Comparison of ENCODE assay signal across 10 mouse cellular contexts in genomic region chr7:132372752-132373513, GRCm38 (mm10). TPM values are rescaled to one million over a fixed set of nuclear protein-coding genes. Genes with fewer than 3 reads are reported as not detected.
DNase-seq lines count a peak whose midpoint lies in the region; ATAC-seq and TF ChIP-seq lines count a peak whose summit lies in the region.
"Had no signal": no experiment of that assay in that cellular context is flagged by ENCODE, and none has a peak within 500 bp of the region (broad histone marks: within the 10 kb centered on the region; RNA-seq: fewer than 3 reads in every experiment).

No protein-coding gene starts in this region.

- no peaks in the 10 kb centered on the region for H3K79me2 ChIP-seq in heart, adult 2 months (replicated peaks; ENCODE audit: control insufficient read depth, insufficient read depth, low read length)

- TF ChIP-seq CTCF in layer of hippocampus, adult 2 months (conservative IDR thresholded peaks at IDR 0.05), result no peak
- no peak for TF ChIP-seq CTCF in heart, adult 2 months (IDR thresholded peaks at IDR 0.05)

- whole genome bisulfite sequencing in forebrain, embryonic 16.5 days, result 38% methylated on average over 17 of the region's 17 CpGs
- 25% methylated on average over 17 of the region's 17 CpGs for WGBS in midbrain, embryonic 16.5 days
- WGBS in heart, adult 2 months, result 69% methylated on average over 17 of the region's 17 CpGs

- no peaks in the 10 kb centered on the region for H3K27me3 ChIP-seq in forebrain, embryonic 16.5 days (replicated peaks; ENCODE audit: control insufficient read depth, insufficient read depth, low read length)
- no peaks in the 10 kb centered on the region for H3K27me3 ChIP-seq in midbrain, embryonic 16.5 days (ENCODE audit: control insufficient read depth, insufficient read depth, low read depth, low read length)
- H3K27me3 ChIP-seq in heart, adult 2 months (ENCODE audit: control insufficient read depth, insufficient read depth, low read length), result no peaks in the 10 kb centered on the region

- ATAC-seq in forebrain, embryonic 16.5 days, result peak; percentile 38; the same call in 1 of the 2 replicates
- 0 out of 2 replicates have a peak, but pooled peaks have one; percentile 55 for ATAC-seq in midbrain, embryonic 16.5 days

- no peak for TF ChIP-seq EP300 in heart, adult 2 months (IDR thresholded peaks at IDR 0.05; ENCODE audit: insufficient read depth, low read depth, low read length)

- no peaks in the 10 kb centered on the region for H3K36me3 ChIP-seq in forebrain, embryonic 16.5 days (ENCODE audit: control insufficient read depth, insufficient read depth)
- H3K36me3 ChIP-seq in midbrain, embryonic 16.5 days (ENCODE audit: control insufficient read depth, insufficient read depth, low read length), result no peaks in the 10 kb centered on the region
- no peaks in the 10 kb centered on the region for H3K36me3 ChIP-seq in heart, adult 2 months (ENCODE audit: control insufficient read depth, insufficient read depth, low read length)

- no peak overlapping the region for H3K4me3 ChIP-seq in layer of hippocampus, adult 2 months
- H3K4me3 ChIP-seq in forebrain, embryonic 16.5 days (replicated peaks; ENCODE audit: low read length), result no peak overlapping the region
- H3K4me3 ChIP-seq in midbrain, embryonic 16.5 days (ENCODE audit: low read depth, low read length), result no peak overlapping the region
- no peak overlapping the region for H3K4me3 ChIP-seq in heart, adult 2 months

- H3K9ac ChIP-seq in forebrain, embryonic 16.5 days (replicated peaks; ENCODE audit: low read depth, low read length), result no peak overlapping the region
- no peak overlapping the region for H3K9ac ChIP-seq in midbrain, embryonic 16.5 days (ENCODE audit: low read depth, low read length)
- H3K9ac ChIP-seq in heart, adult 2 months (ENCODE audit: low read depth, low read length), result no peak overlapping the region

- peak in 1 of 2 experiments; percentile 23 for DNase-seq in layer of hippocampus, adult 2 months (ENCODE audit: low spot score in 2 of 2)
- DNase-seq in layer of hippocampus, postnatal 25 days (ENCODE audit: extremely low spot score in 1 of 2, low spot score in 1 of 2), result no peak
- peak; percentile 67 for DNase-seq in cerebellum, adult 8-10 months
- DNase-seq in heart, adult 9 months (ENCODE audit: low spot score in 2 of 2), result no peak
- DNase-seq in kidney, adult 11 months, result no peak
- no peak for DNase-seq in heart, adult 2 months
- DNase-seq: heart, postnatal 10 days; thymus, postnatal 4 days had no signal

- intact Hi-C loops in heart, adult 2 months (cut with DNase I), result no loop called here

- H3K27ac ChIP-seq in layer of hippocampus, adult 2 months, result peak overlapping the region; percentile 70
- H3K27ac ChIP-seq in forebrain, embryonic 16.5 days (ENCODE audit: low read length), result peak overlapping the region; percentile 75
- peak overlapping the region; percentile 61 for H3K27ac ChIP-seq in midbrain, embryonic 16.5 days (ENCODE audit: low read length)
- no peak overlapping the region for H3K27ac ChIP-seq in heart, adult 2 months

- H3K4me1 ChIP-seq in forebrain, embryonic 16.5 days (replicated peaks; ENCODE audit: control insufficient read depth, insufficient read depth, low read length), result peaks cover 15% of the 10 kb centered on the region
- H3K4me1 ChIP-seq in midbrain, embryonic 16.5 days (ENCODE audit: control insufficient read depth, insufficient read depth, low read length), result peaks cover 10% of the 10 kb centered on the region
- H3K4me1 ChIP-seq in heart, adult 2 months (ENCODE audit: control insufficient read depth, insufficient read depth, low read length), result no peaks in the 10 kb centered on the region

- no peaks in the 10 kb centered on the region for H3K9me3 ChIP-seq in forebrain, embryonic 16.5 days (ENCODE audit: control insufficient read depth, low read length)
- no peaks in the 10 kb centered on the region for H3K9me3 ChIP-seq in midbrain, embryonic 16.5 days (replicated peaks; ENCODE audit: control insufficient read depth, low read length, poor library complexity, severe bottlenecking)

- TF ChIP-seq POLR2A in heart, adult 2 months (IDR thresholded peaks at IDR 0.05; ENCODE audit: insufficient read depth, low read depth, low read length), result no peak

- H3K4me2 ChIP-seq in forebrain, embryonic 16.5 days (ENCODE audit: low read length), result no peak overlapping the region
- H3K4me2 ChIP-seq in midbrain, embryonic 16.5 days (ENCODE audit: low read length), result peak overlapping the region; percentile 22

RNA-seq across cellular contexts. Expression of gene Chst15, which starts 55.9 kb away (rescaled TPM):
- 10 to 100 TPM; 50.7 to 53.3 TPM for total RNA-seq in layer of hippocampus, adult 2 months (2021)
- 10 to 100 TPM; 34.9 to 46.1 TPM for total RNA-seq in layer of hippocampus, postnatal 25 days (2021)
- 22.8 and 23.7 TPM in 2 replicates for polyA plus RNA-seq in forebrain, embryonic 16.5 days (2015; fragmentation: Nextera tagmentation; extraction: Ambion mirVana)
- 11.6 and 12.6 TPM in 2 replicates for polyA plus RNA-seq in midbrain, embryonic 16.5 days (2015; fragmentation: Nextera tagmentation; extraction: Ambion mirVana)
- total RNA-seq in heart, adult 2 months (2021), result 1 to 10 TPM; 6.8 to 7.3 TPM
- polyA plus RNA-seq in heart, adult 2 months (2012; rRNA removed), result 6.3 and 7.0 TPM in 2 replicates

Comparison
In these comparisons a context has a peak if more than half of its experiments do, and no peak if none do; other contexts are left out.
1. RNA of gene Chst15, which starts 55.9 kb away (total RNA-seq): 50.7 to 53.3 TPM in layer of hippocampus, adult 2 months and 34.9 to 46.1 TPM in layer of hippocampus, postnatal 25 days; 6.8 to 7.3 TPM in heart, adult 2 months; every median in the first group is over 4 times any median in the second.